Mouse (Mus musculus) erythroblast, embryonic 14.5 days (primary cell): ENCODE results near the gene Tmem51.

Source experiments
- GATA1 ChIP-seq: IDR thresholded peaks from 2 replicates; pipeline ENCODE4 v1.6.1; 2012; ENCODE audit warnings: low read length, inconsistent platforms, mixed read lengths
- TAL1 ChIP-seq: IDR thresholded peaks from 3 replicates; pipeline ENCODE4 v1.6.1; 2012; ENCODE audit warnings: low read length, inconsistent platforms, mixed read lengths

DNA sequence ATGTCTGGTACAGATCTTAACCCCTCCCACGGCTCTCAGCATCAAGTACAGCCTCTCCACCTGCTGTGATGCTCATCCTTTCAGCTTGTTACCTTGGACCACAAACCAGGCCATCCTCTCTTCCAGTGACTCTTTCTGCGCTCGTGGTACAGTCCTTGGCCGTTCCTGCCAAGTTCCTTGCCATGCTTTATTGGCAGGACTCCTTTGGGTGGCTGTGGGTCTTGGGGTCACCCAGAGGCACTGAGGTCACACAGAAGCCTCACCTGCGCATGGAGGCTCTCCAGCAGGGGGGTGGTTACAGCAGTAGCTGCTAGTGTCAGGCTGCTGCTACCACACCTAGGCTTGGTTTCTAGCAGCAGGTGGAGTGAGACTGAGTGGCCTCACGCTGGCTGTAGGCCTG lies 5.9 kb upstream of the Tmem51 start:
- TF ChIP-seq GATA1 = no peak
- TF ChIP-seq TAL1 = no peak
